Mouse (Mus musculus): Measurements from ENCODE around the gene Ahctf1. TPM values are rescaled to one million over a fixed set of nuclear protein-coding genes. Genes with fewer than 3 reads are reported as not detected.

The Ahctf1 gene
- polyA plus RNA-seq (2011; ENCODE audit: insufficient read depth, insufficient read length, low read depth, missing spikeins) = 131 and 141 TPM in 2 replicates

DNA sequence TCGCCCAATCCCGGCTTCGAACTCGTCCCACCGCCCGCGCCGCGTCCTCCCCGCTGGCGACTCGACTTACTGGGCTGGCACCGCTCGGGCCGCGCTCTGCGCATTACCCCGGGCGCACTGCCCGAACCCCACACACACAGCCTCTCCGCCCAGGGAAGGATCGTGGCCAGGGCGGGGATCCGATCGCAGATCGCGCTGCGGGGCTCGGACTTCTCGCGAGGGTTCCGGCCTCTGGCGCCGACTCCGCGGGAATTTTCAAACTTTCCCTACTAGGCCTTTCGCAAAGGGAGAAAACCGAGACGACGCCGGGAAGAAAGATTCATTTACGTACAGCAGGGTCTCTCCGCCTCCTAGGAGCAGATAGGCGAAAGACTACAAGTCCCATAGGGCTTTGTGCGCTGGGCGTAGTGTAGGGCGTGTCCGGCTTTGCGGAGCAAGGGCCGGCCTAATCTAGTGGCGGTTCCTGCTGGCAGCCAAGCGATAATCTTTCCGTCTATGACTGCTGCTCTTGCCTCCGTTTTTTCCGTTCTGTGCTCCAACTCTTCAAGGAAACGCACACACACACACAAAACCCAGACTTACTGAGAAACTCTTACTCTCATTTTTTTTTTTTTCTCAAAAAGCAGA, at the start of gene Ahctf1:
Gene Ahctf1 (minus strand): TSS at position 168 of the 627 bp plus-strand sequence.
- no peaks in the 10 kb centered on the region for H3K9me3 ChIP-seq (replicated peaks; ENCODE audit: control insufficient read depth, insufficient read depth, low read length, poor library complexity, severe bottlenecking)
- peaks cover 8% of the 10 kb centered on the region for H3K36me3 ChIP-seq (ENCODE audit: control insufficient read depth, insufficient read depth, low read length, poor library complexity, severe bottlenecking)
- TF ChIP-seq POLR2A (IDR thresholded peaks at IDR 0.05; ENCODE audit: insufficient read depth, low read length) (peak; percentile 82), EP300 (IDR thresholded peaks at IDR 0.05; ENCODE audit: insufficient read depth, low read depth, low read length) (no peak), CTCF (IDR thresholded peaks at IDR 0.05; ENCODE audit: low read depth, low read length) (peak; percentile 8)
- peak within 1 kb of the TSS; percentile 90 for H3K27ac ChIP-seq (ENCODE audit: insufficient read depth, low read length)
- H3K27me3 ChIP-seq (ENCODE audit: control insufficient read depth, insufficient read depth, low read length, poor library complexity, severe bottlenecking) = no peaks in the 10 kb centered on the region
- H3K9ac ChIP-seq (ENCODE audit: low read depth, poor library complexity, severe bottlenecking) = peak within 1 kb of the TSS; percentile 97
- H3K4me1 ChIP-seq (ENCODE audit: control insufficient read depth, insufficient read depth, low read length) = no peaks in the 10 kb centered on the region
- H3K4me3 ChIP-seq (ENCODE audit: low read depth, low read length) = peak within 1 kb of the TSS; percentile 87

DNA sequence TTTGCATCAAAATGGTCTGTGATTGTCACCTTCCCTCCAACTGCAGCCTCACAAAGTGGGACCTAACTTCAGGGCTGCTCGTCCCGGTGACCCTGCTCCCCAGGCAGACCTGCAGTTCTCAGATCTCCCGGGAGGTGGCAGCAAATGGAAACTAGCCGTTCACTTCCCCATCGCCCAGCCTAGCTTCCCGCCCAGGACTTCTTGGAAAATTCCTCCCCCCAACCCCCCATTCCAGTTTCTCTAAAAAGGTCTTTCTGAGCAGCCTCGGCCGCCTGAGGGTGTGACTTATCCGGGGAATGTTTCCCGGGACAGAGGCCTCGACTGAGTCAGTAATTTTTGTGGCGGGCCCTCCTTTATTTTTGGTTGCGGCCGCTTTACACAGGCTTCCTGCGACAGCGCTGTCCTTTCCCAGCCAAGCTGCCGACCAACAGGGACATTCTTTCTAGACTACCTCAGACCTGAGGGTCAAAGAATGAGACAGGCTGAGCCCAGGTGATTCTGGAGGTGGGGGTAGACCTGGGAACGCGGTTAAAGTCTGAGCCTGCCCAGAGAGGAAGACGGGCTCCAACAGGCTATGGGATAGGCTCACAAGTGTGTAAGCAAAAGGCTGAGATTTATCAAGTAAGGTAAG, 44.4 kb upstream of the Ahctf1 start:
- H3K9me3 ChIP-seq (replicated peaks; ENCODE audit: control insufficient read depth, insufficient read depth, low read length, poor library complexity, severe bottlenecking) = no peaks in the 10 kb centered on the region
- 0 out of 2 replicates have a peak overlapping the region, but pooled peaks have one; percentile 19 for H3K27ac ChIP-seq (ENCODE audit: insufficient read depth, low read length)
- H3K4me1 ChIP-seq (ENCODE audit: control insufficient read depth, insufficient read depth, low read length) = no peaks in the 10 kb centered on the region
- peak overlapping the region; percentile 69 for H3K9ac ChIP-seq (ENCODE audit: low read depth, poor library complexity, severe bottlenecking)
- H3K36me3 ChIP-seq (ENCODE audit: control insufficient read depth, insufficient read depth, low read length, poor library complexity, severe bottlenecking) = no peaks in the 10 kb centered on the region
- TF ChIP-seq EP300 (IDR thresholded peaks at IDR 0.05; ENCODE audit: insufficient read depth, low read depth, low read length) (no peak), POLR2A (IDR thresholded peaks at IDR 0.05; ENCODE audit: insufficient read depth, low read length) (no peak), CTCF (IDR thresholded peaks at IDR 0.05; ENCODE audit: low read depth, low read length) (peak; percentile 81)
- no peaks in the 10 kb centered on the region for H3K27me3 ChIP-seq (ENCODE audit: control insufficient read depth, insufficient read depth, low read length, poor library complexity, severe bottlenecking)
- peak overlapping the region; percentile 47 for H3K4me3 ChIP-seq (ENCODE audit: low read depth, low read length)

DNA sequence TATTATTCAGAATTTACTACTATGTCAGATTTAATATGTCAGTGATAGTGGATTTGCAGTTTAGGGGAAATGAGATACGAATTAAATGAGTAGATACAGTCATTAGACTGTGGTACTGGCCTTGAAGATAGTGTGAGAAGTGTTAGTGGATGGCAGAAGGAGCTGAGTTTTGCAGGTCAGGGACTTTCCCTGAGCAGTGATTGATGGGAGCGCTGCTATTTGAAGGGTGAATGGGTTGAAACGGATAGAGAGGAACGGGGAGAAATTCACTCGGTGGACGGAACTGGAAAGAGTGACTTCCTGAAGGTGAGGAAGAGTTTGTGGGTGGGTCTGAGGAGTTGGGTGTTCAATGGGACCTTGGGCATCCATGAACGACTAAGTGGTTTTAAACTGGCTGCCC, 43.7 kb upstream of the Ahctf1 start:
- H3K27ac ChIP-seq (ENCODE audit: insufficient read depth, low read length) = no peak overlapping the region
- H3K9ac ChIP-seq (ENCODE audit: low read depth, poor library complexity, severe bottlenecking) = no peak overlapping the region

DNA sequence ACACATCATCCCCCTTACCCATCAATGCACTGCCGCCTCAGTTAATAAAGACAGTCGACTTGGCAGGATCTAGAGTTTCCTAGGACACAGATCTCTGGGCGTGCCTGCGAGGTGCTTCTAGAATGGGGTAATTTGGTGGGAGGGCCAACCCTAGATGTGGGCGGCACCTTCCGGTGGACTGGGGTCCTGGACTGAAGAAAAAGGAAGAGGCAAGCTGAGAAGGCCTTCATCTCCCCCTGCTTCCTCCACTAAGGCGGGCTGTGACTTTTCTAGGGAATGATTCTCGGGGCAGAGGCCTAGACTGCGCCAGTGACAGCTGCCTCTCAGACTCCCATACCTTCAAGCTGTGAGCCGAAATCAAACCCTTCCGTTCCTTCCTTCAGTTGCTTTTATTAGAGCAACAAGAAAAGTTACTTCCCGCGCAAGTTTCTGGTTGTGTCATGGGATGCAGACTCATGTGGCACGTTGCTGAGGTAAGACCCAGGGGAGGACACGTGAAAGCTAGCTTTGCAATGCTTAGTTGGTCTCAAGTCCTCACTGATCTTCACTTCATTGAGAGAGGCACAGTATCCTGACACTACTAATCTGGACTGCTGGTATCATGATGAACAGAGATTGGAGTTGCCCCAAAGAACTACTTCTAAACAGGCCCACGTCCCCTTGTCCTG, 42.5 kb upstream of the Ahctf1 start:
- no peaks in the 10 kb centered on the region for H3K27me3 ChIP-seq (ENCODE audit: control insufficient read depth, insufficient read depth, low read length, poor library complexity, severe bottlenecking)
- no peaks in the 10 kb centered on the region for H3K4me1 ChIP-seq (ENCODE audit: control insufficient read depth, insufficient read depth, low read length)
- no peaks in the 10 kb centered on the region for H3K9me3 ChIP-seq (replicated peaks; ENCODE audit: control insufficient read depth, insufficient read depth, low read length, poor library complexity, severe bottlenecking)
- TF ChIP-seq CTCF (IDR thresholded peaks at IDR 0.05; ENCODE audit: low read depth, low read length) (no peak), POLR2A (IDR thresholded peaks at IDR 0.05; ENCODE audit: insufficient read depth, low read length) (no peak), EP300 (IDR thresholded peaks at IDR 0.05; ENCODE audit: insufficient read depth, low read depth, low read length) (no peak)
- H3K9ac ChIP-seq (ENCODE audit: low read depth, poor library complexity, severe bottlenecking) = no peak overlapping the region
- no peaks in the 10 kb centered on the region for H3K36me3 ChIP-seq (ENCODE audit: control insufficient read depth, insufficient read depth, low read length, poor library complexity, severe bottlenecking)
- no peak overlapping the region for H3K4me3 ChIP-seq (ENCODE audit: low read depth, low read length)
- no peak overlapping the region for H3K27ac ChIP-seq (ENCODE audit: insufficient read depth, low read length)

More for the DNA sequence above, 43.7 kb upstream of the Ahctf1 start:
- no peaks in the 10 kb centered on the region for H3K36me3 ChIP-seq (ENCODE audit: control insufficient read depth, insufficient read depth, low read length, poor library complexity, severe bottlenecking)
- no peaks in the 10 kb centered on the region for H3K4me1 ChIP-seq (ENCODE audit: control insufficient read depth, insufficient read depth, low read length)
- TF ChIP-seq EP300 (IDR thresholded peaks at IDR 0.05; ENCODE audit: insufficient read depth, low read depth, low read length) (no peak), POLR2A (IDR thresholded peaks at IDR 0.05; ENCODE audit: insufficient read depth, low read length) (no peak), CTCF (IDR thresholded peaks at IDR 0.05; ENCODE audit: low read depth, low read length) (no peak)
- no peaks in the 10 kb centered on the region for H3K27me3 ChIP-seq (ENCODE audit: control insufficient read depth, insufficient read depth, low read length, poor library complexity, severe bottlenecking)
- no peaks in the 10 kb centered on the region for H3K9me3 ChIP-seq (replicated peaks; ENCODE audit: control insufficient read depth, insufficient read depth, low read length, poor library complexity, severe bottlenecking)
- no peak overlapping the region for H3K4me3 ChIP-seq (ENCODE audit: low read depth, low read length)

DNA sequence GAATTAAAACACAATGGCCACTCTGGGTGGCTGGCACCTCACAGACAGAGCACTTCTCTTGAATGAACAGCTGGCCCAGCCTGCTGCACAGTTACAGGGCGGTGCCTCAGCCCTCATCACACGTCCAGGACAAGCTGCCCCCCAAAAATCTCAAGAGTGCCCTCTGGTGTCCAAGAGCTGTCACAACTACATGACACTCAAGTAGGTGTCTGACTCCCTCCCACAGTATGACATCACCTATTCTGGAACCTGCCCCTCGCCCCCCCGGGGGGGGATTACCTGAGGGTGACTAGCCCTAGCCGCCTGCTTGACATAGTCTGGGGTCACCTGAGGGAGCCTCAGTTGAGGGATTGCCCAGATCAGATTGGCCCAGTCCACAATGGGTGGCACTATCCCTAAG, 41.4 kb upstream of the Ahctf1 start:
- TF ChIP-seq EP300 (IDR thresholded peaks at IDR 0.05; ENCODE audit: insufficient read depth, low read depth, low read length) (no peak), CTCF (IDR thresholded peaks at IDR 0.05; ENCODE audit: low read depth, low read length) (peak; percentile 66), POLR2A (IDR thresholded peaks at IDR 0.05; ENCODE audit: insufficient read depth, low read length) (no peak)
- Histone ChIP-seq H3K4me3 (ENCODE audit: low read depth, low read length) (no peak overlapping the region), H3K9me3 (replicated peaks; ENCODE audit: control insufficient read depth, insufficient read depth, low read length, poor library complexity, severe bottlenecking) (no peaks in the 10 kb centered on the region), H3K9ac (ENCODE audit: low read depth, poor library complexity, severe bottlenecking) (no peak overlapping the region), H3K36me3 (ENCODE audit: control insufficient read depth, insufficient read depth, low read length, poor library complexity, severe bottlenecking) (no peaks in the 10 kb centered on the region), H3K4me1 (ENCODE audit: control insufficient read depth, insufficient read depth, low read length) (no peaks in the 10 kb centered on the region), H3K27ac (ENCODE audit: insufficient read depth, low read length) (no peak overlapping the region), H3K27me3 (ENCODE audit: control insufficient read depth, insufficient read depth, low read length, poor library complexity, severe bottlenecking) (no peaks in the 10 kb centered on the region)

Data from ES-Bruce4 (cell line).